Mouse (Mus musculus) T-helper 1 cell (primary cell): ENCODE data around the gene Tpra1.

Experiments used
- in situ Hi-C: fragments of 300-600 bp; cut with MboI, MseI; formaldehyde crosslinking; loops from one replicate; pipeline ENCODE4 v1.15.1; 2025; ENCODE audit warnings: high pct_unique_total_duplicates

Tpra1 gene

DNA sequence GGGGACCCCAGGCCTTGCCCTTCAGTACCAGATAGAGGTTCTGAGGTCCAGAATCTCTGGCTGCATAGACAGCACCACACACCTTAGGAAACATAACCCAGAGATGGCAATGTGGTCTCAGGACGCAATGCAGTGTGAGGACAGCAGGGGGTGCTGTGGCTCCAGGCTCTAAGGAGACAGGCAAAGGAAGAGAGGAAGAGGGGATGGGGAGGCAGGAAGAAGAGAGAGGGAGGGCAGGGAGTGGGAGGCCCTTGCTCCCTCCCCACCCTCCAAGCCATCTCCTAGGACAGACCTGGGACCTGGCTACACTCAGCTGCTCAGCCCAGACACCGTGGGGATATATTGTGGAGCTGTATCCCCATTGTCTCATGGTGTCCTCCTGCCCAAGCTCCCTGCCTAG, 25.5 kb downstream of the Tpra1 start:
- in situ Hi-C loops: loop anchor here (5.0 kb wide), 1 partner anchor 85 kb away; no protein-coding TSS in a partner anchor

DNA sequence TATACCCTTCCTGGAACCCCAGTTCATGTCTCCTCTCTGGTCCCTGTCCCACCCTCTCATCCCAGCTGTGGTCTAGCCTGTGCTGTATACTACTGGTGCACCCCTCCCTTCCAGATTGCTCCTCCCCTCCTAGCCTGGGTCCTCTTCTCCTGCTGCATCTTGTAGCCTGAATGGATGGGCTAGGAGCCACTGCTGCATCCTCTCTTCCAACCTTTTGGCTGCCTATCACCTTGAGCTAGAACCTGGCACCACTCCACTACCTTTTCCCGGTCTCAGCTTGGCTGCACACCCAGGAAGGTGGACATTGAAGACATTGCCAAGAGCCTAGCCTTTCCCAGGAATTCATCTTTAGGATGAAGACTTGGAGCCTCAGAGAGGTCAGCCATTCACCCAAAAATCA, 26.0 kb downstream of the Tpra1 start:
- in situ Hi-C loops: loop anchor here (5.0 kb wide), 1 partner anchor 84 kb away; no protein-coding TSS in a partner anchor

DNA sequence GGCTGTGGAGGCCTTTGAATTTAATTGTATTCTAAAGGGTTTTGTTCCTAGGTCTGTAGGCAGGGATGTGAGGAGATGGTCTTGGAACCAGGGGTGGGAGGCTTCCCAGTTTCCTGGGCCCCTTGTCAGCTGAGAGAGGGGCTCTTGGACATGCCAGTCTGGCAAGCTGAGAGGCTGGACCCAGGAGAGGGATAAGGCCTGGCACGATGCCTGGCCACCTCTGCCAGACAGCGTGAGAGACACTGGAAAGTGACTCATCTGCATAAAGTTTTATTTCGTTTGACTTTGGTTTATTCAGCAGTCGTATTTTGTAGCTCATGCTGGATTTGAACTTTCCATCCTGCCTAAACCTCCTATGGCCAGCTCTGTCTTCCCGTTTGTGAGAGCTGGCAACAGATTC, 26.5 kb downstream of the Tpra1 start:
- in situ Hi-C loops: loop anchor here (5.0 kb wide), 1 partner anchor 84 kb away; no protein-coding TSS in a partner anchor

DNA sequence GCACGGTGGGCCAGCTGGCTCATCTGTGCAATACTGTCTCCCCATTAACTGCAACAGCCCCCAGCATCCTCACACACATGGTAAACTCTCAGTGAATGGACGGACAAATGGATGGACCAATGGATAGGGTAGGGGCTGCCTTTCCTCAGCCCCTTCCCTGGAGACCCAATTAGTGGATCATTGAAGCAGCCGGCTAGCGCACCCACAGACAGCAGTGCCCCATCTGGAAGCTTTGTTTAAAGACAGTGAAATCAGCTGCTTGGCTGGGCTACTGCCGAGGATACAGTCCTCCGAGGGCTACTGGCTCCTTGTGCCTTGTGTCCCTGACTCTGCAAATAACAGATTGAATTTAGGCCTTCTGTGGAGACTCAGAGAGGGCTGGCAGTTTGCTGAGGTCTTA, 27.4 kb downstream of the Tpra1 start:
- in situ Hi-C loops: loop anchor here (5.0 kb wide), 1 partner anchor 83 kb away; no protein-coding TSS in a partner anchor

DNA sequence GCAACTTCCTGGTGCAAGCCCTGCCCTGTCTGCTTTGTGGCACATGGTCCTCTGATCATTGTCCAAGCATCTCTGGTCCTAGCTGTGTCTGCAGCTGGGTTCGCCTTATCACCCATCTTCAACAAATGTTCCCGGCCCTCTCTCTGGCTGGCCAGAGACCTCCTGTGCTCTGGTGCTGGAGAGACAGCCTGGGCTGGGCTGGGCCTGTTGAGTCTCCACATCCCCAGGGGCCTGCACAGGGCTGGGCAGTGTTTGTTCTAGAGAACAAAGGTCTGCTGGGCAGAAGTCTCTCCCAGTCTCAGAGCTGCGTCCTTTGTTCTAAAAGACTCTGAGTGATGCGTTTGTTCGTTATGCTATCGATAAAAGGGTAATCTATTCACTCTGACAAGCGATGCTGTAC, 28.0 kb downstream of the Tpra1 start:
- in situ Hi-C loops: loop anchor here (5.0 kb wide), 1 partner anchor 627 kb away; no protein-coding TSS in a partner anchor

DNA sequence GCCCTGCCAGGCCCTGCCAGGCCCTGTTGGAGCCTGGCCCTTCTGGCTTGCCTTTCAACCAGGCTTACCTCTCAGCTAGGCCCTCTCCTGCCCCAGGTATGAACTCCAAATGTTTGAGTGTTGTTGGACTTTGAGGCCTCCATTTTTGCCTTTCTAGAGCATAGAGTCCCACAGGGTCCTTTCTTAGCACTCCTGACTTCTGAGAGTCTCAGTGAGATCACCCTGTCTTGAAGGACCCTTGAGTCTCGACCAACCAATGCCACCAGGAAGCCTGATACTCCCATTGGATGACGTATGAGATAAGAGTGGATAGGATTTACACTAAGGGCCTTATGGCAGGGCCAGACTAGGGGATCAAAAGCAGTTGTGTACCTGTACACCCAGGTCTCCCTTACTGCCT, 29.4 kb downstream of the Tpra1 start:
- in situ Hi-C loops: loop anchor here (5.0 kb wide), 1 partner anchor 626 kb away; no protein-coding TSS in a partner anchor

DNA sequence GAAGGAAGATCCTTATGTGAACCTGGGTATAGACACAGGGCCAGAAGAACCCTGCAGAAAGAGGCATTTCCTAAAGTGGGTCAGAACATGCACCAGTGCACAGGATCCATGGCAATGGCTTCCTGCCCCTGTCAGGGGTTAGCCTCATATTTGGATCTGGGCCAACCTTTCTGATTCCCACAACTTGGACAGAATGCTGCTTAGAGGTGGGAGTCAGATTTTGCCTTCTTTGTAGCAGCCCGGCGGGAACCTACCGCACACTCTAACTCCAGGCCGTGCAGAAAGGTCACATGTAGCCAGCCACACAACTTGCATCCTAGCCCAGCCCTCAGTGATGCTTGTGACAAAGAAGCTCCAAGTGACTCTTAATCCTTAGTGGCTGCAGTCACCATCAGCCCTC, 32.1 kb downstream of the Tpra1 start:
- in situ Hi-C loops: loop anchor here (5.0 kb wide), 1 partner anchor 623 kb away; no protein-coding TSS in a partner anchor

DNA sequence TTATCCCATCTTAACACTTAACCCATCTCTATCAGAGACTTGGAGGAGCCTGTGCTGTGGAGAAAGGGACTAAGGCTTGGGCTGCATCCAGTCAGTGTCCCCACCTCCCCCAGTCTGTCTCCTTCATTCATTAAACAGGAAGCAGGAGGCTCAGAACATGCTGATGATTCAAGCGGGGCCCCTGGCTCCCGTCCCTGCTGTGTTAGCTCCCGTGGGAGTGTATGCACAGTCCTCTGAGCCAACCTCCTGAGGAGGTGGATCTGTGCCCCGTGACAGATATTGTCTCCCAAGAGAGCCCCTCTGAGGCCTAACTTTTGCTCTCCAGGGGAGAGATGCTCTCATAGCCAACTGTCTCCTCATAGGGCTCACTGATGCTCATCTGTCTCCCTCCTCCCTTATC, 32.8 kb downstream of the Tpra1 start:
- in situ Hi-C loops: loop anchor here (5.0 kb wide), 1 partner anchor 622 kb away; no protein-coding TSS in a partner anchor

DNA sequence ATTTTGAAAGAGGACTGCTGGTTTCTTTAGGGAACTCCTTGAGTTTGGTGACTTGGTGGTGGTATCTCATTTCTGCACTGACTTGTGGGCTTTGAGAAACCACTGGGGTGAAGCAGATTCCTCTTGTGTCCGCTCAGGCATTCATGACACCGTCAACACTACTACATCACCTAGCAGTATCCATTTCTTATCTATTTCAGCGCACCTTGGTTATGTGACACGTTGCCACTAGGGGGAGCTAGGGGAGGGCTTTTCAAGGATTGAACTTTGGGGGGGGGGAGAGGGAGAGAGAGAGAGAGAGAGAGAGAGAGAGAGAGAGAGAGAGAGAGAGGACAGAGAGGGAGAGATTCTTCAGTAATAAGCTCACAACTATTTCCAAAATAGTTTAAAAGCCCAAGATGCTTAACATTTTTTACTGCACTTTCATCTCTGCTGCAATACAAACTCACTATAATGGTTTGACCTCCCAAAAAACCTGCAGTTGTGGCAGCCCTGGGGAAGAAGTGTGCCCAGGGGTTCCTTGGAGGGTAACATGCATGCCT, 33.8 kb downstream of the Tpra1 start:
- in situ Hi-C loops: no loop called here

DNA sequence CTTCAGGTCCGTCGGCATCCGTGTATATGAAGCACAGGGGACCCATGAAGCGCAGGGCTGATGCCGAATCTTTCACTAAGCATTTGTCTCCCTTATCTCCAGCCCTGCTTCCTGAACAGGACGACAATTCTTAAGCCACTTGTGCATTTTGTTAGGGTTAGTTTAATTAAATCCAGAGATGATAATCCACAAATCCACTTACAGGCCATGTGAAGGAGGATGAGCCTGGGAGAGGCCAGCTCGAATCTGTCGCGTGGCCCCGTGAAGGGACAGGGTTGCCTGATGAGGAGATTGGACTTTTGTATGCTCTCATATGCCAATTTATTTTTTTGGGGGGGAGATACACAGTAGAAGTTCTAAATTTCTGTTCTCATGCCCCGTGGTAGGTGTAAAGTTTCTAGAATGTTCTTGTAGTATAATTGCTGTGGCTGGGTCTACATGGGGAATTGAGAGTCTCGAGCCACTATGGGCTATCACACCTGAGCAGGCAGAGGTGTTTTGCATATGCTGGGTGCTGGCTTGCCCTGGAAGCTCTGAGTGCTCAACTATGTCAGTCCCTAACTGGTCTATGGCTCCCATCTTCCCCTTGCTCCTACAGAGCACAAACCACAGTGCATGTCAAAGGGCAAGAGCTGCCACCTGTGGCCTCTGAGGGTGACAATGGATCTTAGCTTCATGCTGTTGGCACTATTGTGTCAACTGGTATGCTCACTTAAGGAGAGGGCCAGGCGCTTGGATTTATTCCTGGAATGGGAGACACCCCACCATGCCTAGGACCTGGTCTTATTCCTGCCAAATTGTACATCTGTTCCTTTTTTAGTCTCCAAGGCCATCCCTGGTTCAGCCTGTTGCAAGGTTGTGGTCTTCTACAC, 34.5 kb downstream of the Tpra1 start:
- in situ Hi-C loops: no loop called here

DNA sequence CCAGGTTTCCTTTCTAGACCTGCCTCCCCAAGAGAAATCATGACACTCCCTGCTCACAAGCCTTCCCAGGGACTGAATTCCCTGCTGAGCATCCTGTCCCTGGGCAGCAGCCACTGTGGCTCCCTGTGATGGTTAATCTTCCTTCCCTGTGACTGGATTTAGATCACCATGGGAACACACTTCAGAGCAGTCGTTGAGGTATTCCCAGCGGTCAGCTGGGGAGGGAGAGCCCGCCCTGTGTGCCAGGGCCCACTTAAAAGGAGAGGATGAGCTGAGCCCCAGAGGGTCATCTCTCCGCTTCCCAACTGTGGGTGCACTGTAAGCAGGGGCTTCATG, 35.1 kb downstream of the Tpra1 start:
- in situ Hi-C loops: no loop called here

DNA sequence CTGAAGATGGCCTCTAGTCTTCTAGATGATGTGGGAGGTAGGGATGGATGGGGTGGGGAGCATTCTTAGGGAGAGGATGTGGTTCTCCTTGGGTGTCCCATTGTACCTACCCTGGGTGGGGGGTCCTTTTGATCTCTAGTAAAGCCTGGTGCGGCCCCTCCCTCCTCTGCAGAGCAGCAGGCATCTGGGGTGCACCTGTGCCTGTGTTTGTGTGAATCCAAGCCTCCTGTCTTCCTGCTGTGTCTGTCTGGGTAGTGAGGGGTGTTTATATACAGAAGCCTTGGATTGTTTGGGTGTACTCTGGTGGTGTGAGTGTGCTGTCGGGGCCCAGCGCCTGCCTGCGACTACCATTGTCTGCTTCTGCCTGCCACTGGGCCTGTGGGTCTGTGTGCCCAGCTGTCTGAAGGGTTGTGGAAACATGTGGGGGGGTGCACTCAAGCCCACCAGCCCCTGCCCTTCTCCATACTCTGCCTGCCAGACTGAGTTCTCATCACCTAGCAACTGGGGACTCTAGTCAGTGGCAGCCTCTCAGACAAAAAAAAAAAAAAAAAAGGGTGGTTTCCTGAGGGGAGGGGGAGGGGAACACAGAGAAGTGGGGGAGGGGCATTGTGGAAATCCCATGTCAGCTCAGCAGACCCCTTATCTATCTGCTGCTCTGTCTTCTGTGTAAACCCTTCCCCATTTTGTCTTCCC, 36.1 kb downstream of the Tpra1 start:
- in situ Hi-C loops: no loop called here

DNA sequence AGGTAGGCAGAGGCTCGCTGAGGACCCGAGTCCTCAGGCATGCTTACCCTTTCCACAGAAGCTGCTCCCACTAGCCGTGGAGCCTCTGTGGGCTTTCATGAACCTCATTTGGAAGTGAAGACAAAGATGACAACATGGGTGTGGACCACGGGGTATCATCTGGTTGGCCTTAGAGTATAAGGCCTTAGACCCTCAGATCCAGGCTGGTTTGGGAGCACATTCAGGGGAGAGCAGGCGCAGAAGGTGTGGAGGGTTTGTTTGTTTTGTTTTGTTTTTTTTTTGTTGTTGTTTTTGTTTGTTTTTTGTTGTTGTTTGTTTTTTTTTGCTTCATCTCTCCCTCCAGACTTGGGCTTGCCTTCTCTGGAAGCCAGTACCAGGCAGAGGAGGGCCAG, 36.6 kb downstream of the Tpra1 start:
- in situ Hi-C loops: no loop called here

DNA sequence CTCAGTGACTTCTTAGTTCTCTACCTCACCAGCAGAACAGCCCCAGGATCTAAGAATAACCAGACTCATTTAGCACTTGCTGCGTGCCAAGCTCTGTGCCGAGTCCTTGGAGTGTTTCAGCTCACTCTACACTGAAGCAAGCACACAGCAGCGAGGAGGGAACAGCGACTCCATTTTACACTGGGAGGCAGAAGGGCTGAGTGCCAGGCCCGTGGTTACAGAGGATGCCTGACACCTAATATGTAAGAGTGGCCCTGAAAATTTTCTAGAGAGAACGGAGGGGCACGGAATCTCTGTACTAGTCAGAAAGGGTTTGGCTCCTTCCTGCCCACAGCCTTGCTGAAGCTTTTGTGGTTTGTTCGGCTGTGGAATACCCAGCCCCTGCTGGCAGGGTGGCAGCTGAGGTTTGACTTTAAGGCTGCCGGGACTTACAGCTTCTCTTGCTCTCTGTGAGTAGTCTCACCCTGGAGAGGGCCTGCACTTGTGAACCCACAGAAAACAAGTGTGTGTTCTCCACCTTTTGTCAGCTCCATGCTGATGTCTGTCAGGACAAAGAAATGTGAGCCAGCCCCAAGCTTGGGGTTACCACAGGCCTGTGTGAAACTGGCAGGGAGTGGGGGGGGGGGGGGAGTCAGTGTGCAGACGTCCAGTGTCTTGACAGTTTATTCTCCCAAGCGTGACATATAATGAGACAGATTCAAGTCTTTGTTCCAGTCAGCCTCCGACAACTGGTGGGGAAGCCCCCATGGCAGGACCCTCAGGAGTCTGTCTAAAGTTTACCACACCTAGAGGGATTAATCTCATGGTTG, 37.4 kb downstream of the Tpra1 start:
- in situ Hi-C loops: no loop called here

DNA sequence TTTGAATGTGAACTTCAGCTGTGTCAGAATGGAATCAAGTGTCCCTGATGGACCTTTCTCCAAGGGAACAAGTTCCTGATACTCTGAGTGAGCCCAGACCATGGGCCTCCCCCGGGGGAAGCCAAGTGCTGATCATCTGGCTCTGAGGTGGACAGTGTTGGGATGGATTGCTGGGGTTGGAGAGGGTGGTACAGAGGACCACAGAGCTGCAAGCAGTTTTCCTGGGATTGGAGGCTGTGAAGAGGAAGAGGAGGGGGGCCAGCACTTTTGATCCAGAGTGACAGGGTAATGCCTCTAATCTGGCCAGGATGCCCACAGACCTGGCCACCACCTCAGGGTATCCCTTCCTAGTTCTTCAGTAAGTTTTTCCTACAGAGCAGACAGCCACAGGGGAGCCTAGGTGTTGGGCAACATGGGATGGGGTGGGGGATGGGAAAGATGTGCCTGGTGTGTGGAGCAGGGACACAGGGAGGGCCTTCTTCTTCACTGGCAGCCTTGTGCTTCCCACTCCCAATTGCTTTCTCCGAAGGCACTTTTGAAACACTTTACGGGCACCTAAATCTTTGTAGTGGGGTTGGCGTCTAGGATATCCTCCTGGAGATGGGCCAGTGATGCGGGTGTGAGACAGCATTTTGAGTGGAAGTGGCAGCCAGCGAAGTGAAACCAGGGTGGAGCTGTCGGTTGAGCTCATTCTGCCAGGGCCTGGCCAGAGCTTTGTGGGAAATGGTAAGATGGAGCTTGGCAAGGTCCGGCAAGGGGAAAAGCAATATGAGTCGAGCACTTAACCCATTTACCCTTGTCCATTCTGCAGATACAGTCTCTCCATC, 38.3 kb downstream of the Tpra1 start:
- in situ Hi-C loops: no loop called here

DNA sequence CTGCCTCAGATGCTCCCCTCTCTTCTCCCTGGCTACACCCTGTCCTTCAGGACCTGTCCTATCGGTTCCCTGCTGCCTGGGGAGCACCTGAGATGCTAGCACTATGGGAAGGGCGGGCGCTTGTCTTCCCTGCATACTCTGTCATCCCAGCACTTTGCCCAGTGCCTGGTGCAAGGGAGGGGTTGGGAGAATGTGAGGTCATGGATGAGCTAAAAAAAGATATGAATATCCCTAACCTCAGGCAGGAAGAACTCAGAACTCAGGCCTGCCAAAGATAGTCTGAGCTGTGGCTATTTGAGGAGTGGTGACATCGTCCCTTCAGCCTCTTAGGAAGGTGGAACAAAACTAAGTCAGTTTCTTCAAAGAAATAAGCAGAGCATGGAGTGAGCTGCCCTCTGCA, 39.6 kb downstream of the Tpra1 start:
- in situ Hi-C loops: no loop called here

DNA sequence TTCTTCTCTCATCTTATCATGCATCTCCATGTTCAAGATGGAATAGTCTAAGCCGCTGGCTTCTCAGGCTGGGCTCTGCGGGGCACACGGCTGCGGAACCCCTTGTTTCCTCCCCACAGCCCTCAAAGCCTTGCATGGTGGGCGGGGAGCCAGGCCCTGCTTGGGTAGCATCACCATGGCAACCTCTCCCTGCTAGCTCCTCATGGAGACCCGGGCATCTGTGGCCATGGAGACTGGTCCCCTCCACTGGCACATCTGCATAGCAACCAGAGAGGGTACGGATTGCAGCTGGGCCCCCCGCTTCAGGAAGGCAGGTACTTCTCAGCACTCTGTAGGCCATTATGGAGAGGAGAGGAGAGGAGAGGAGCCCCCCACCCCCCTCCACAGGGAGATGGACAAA, 40.5 kb downstream of the Tpra1 start:
- in situ Hi-C loops: no loop called here

DNA sequence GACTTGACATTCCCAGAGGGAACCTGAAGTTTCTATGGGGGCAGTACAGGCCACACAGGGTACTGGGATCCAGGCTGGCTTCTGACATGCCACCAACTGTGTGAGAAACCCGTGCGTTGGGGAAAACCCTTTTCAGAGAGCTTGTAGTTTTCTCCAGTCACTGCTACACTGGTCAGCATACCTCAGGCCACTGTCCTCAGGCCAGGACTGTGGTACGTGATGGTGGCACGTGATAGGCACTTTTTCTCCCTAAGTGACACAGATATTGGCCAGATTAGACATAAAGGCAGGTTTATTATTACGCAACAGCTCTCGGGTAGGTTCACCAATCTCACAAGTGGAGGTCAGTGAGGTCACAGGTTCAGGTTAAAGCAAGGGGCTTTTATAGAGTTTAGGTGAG, 41.6 kb downstream of the Tpra1 start:
- in situ Hi-C loops: no loop called here

DNA sequence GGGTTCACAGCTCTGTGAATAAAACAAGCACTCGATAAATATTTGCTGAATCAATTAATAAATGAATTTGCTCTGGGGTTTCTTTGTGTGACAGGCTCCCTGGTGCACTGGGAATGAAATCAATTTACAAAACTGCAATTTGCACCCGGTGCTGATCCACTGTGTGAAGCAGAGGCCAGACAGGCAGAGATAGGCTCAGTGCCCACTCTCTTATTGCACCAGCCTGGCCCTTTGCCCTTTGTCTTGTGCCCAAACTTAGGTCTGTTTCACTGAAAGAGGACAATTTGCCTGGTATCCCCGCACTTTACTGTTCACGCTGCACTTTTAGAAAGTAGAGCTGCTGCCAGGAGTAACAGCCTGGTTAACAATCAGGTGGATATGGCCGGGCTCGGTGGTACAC, 44.4 kb downstream of the Tpra1 start:
- in situ Hi-C loops: no loop called here

DNA sequence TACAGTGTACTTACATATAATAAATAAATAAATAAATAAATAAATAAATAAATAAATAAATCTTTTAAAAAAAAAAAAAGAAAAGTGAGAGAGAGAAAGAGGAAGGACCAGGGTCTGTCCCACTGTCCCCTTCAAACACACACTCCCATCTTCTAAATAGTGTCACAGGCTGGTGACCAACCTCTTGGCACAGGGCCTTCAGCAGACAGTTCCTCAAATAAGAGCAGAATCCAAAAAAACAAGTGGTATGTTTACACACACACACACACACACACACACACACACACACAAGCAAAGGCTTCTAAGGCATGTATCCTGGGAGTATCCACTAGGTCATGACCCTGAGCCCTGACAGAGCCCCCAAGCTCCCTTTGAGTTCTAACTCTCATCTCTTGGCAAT, 45.7 kb downstream of the Tpra1 start:
- in situ Hi-C loops: no loop called here

DNA sequence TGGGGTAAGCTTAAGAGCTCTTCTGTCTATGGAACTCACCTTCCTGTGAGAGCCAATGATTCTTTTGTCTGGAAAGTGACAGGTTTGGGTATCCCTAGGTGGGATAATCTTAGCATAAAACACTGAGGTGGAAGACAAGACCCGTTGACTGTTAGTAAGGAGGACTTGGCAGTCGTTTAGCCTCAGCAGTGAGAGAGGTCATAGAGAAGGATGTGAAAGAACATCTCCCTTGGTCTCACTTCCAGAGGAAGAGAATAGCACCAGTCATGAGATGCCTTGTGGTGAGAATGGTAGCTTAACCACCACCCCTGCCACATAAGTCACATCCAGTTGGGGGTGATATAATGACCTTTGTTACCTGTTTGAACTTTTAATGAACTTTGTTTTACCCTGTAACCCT, 54.7 kb downstream of the Tpra1 start:
- in situ Hi-C loops: no loop called here
